Mouse (Mus musculus) cortical plate, adult 2 months (tissue): Measurements from ENCODE around the gene Shisa8.

Source experiments
- CTCF ChIP-seq: fragments of 200-500 bp; IDR thresholded peaks from 2 replicates; pipeline ENCODE4 v1.5.1; 2011; ENCODE audit warnings: mild to moderate bottlenecking, control low read depth, low read length; ENCODE audit not compliant: insufficient read depth; ENCODE audit errors: extremely low read depth
- POLR2A ChIP-seq: fragments of 200-500 bp; IDR thresholded peaks from 2 replicates; pipeline ENCODE4 v1.6.1; 2011; ENCODE audit warnings: mild to moderate bottlenecking, low read length, control low read depth; ENCODE audit not compliant: insufficient read depth; ENCODE audit errors: extremely low read depth

- TF ChIP-seq POLR2A: no peak
- no peak for TF ChIP-seq CTCF
These were observed 53.1 kb downstream of the Shisa8 start for GRCm38 (mm10) chr15:82159471-82159870.
